Mouse (Mus musculus): ENCODE results near the gene Lad1. TPM values are rescaled to one million over a fixed set of nuclear protein-coding genes. Genes with fewer than 3 reads are reported as not detected.
A peak's percentile ranks its signal among the peaks of the same experiment; 100 is the strongest.

Gene Lad1
- polyA plus RNA-seq, 1 experiment, result 314 TPM

- H3K4me3 ChIP-seq (ENCODE audit: low read depth, low read length), result no peak overlapping the region
- WGBS, result 34% methylated on average over 4 of the region's 4 CpGs
These were observed 803 bp upstream of the Lad1 start for GRCm38 (mm10) chr1:135817595-135817994.

GRCm38 (mm10) chr1:135820071-135820470 lies 1.7 kb downstream of the Lad1 start:
- H3K36me3 ChIP-seq (ENCODE audit: control insufficient read depth, insufficient read depth, low read length), result no peaks in the 10 kb centered on the region
- peaks cover 16% of the 10 kb centered on the region for H3K4me1 ChIP-seq (ENCODE audit: control insufficient read depth, insufficient read depth, insufficient read length, low read length)
- TF ChIP-seq CTCF (IDR thresholded peaks at IDR 0.05; ENCODE audit: extremely low read depth, insufficient read length, insufficient replicate concordance, low read depth, low read length) (no peak), POLR2A (IDR thresholded peaks at IDR 0.05; ENCODE audit: low read depth, low read length) (peak; percentile 47; the same call in 1 of the 2 replicates)
- peak overlapping the region; percentile 97 for H3K27ac ChIP-seq (ENCODE audit: insufficient read depth, low read depth, low read length)
- peak overlapping the region; percentile 75 for H3K4me3 ChIP-seq (ENCODE audit: low read depth, low read length)
- no peaks in the 10 kb centered on the region for H3K27me3 ChIP-seq (ENCODE audit: control insufficient read depth, insufficient read depth, low read length)
- WGBS, result 31% methylated on average over 10 of the region's 10 CpGs

More at GRCm38 (mm10) chr1:135817595-135817994, 803 bp upstream of the Lad1 start:
- peaks cover 30% of the 10 kb centered on the region for H3K4me1 ChIP-seq (ENCODE audit: control insufficient read depth, insufficient read depth, insufficient read length, low read length)
- no peak overlapping the region for H3K27ac ChIP-seq (ENCODE audit: insufficient read depth, low read depth, low read length)
- no peak for TF ChIP-seq CTCF (IDR thresholded peaks at IDR 0.05; ENCODE audit: extremely low read depth, insufficient read length, insufficient replicate concordance, low read depth, low read length)
- TF ChIP-seq POLR2A (IDR thresholded peaks at IDR 0.05; ENCODE audit: low read depth, low read length), result no peak
- no peaks in the 10 kb centered on the region for H3K27me3 ChIP-seq (ENCODE audit: control insufficient read depth, insufficient read depth, low read length)
- no peaks in the 10 kb centered on the region for H3K36me3 ChIP-seq (ENCODE audit: control insufficient read depth, insufficient read depth, low read length)

- WGBS, result 30% methylated on average over 16 of the region's 16 CpGs
- no peak for TF ChIP-seq POLR2A (IDR thresholded peaks at IDR 0.05; ENCODE audit: low read depth, low read length)
- TF ChIP-seq CTCF (IDR thresholded peaks at IDR 0.05; ENCODE audit: extremely low read depth, insufficient read length, insufficient replicate concordance, low read depth, low read length), result no peak
- H3K4me3 ChIP-seq (ENCODE audit: low read depth, low read length), result peak overlapping the region; percentile 75
- H3K36me3 ChIP-seq (ENCODE audit: control insufficient read depth, insufficient read depth, low read length), result peaks cover 4% of the 10 kb centered on the region
- H3K27me3 ChIP-seq (ENCODE audit: control insufficient read depth, insufficient read depth, low read length), result no peaks in the 10 kb centered on the region
- H3K27ac ChIP-seq (ENCODE audit: insufficient read depth, low read depth, low read length), result peak overlapping the region; percentile 97
- peaks cover 16% of the 10 kb centered on the region for H3K4me1 ChIP-seq (ENCODE audit: control insufficient read depth, insufficient read depth, insufficient read length, low read length)
These were observed 2.5 kb downstream of the Lad1 start for GRCm38 (mm10) chr1:135820736-135821364.

GRCm38 (mm10) chr1:135821780-135822179 lies 3.4 kb downstream of the Lad1 start:
- Histone ChIP-seq H3K27me3 (ENCODE audit: control insufficient read depth, insufficient read depth, low read length) (no peaks in the 10 kb centered on the region), H3K36me3 (ENCODE audit: control insufficient read depth, insufficient read depth, low read length) (peaks cover 10% of the 10 kb centered on the region), H3K27ac (ENCODE audit: insufficient read depth, low read depth, low read length) (peak overlapping the region; percentile 97), H3K4me3 (ENCODE audit: low read depth, low read length) (peak overlapping the region; percentile 75), H3K4me1 (ENCODE audit: control insufficient read depth, insufficient read depth, insufficient read length, low read length) (peaks cover 16% of the 10 kb centered on the region)
- TF ChIP-seq CTCF (IDR thresholded peaks at IDR 0.05; ENCODE audit: extremely low read depth, insufficient read length, insufficient replicate concordance, low read depth, low read length) (no peak), POLR2A (IDR thresholded peaks at IDR 0.05; ENCODE audit: low read depth, low read length) (no peak)
- WGBS, result 36% methylated on average over 7 of the region's 7 CpGs

- Histone ChIP-seq H3K27me3 (ENCODE audit: control insufficient read depth, insufficient read depth, low read length) (no peaks in the 10 kb centered on the region), H3K4me3 (ENCODE audit: low read depth, low read length) (no peak overlapping the region), H3K4me1 (ENCODE audit: control insufficient read depth, insufficient read depth, insufficient read length, low read length) (no peaks in the 10 kb centered on the region), H3K36me3 (ENCODE audit: control insufficient read depth, insufficient read depth, low read length) (peaks cover 70% of the 10 kb centered on the region), H3K27ac (ENCODE audit: insufficient read depth, low read depth, low read length) (no peak overlapping the region)
- TF ChIP-seq POLR2A (IDR thresholded peaks at IDR 0.05; ENCODE audit: low read depth, low read length) (no peak), CTCF (IDR thresholded peaks at IDR 0.05; ENCODE audit: extremely low read depth, insufficient read length, insufficient replicate concordance, low read depth, low read length) (0 out of 2 replicates have a peak, but pooled peaks have one; percentile 4)
- 11% methylated on average over 1 of the region's 1 CpGs for WGBS
These were observed 10.5 kb downstream of the Lad1 start for GRCm38 (mm10) chr1:135828918-135829317.

GRCm38 (mm10) chr1:135834206-135834859 lies 15.9 kb downstream of the Lad1 start:
- no peak overlapping the region for H3K27ac ChIP-seq (ENCODE audit: insufficient read depth, low read depth, low read length)
- H3K4me3 ChIP-seq (ENCODE audit: low read depth, low read length), result no peak overlapping the region
- no peaks in the 10 kb centered on the region for H3K27me3 ChIP-seq (ENCODE audit: control insufficient read depth, insufficient read depth, low read length)
- WGBS, result 62% methylated on average over 6 of the region's 6 CpGs
- TF ChIP-seq CTCF (IDR thresholded peaks at IDR 0.05; ENCODE audit: extremely low read depth, insufficient read length, insufficient replicate concordance, low read depth, low read length) (no peak), POLR2A (IDR thresholded peaks at IDR 0.05; ENCODE audit: low read depth, low read length) (no peak)
- H3K36me3 ChIP-seq (ENCODE audit: control insufficient read depth, insufficient read depth, low read length), result peaks cover 41% of the 10 kb centered on the region
- H3K4me1 ChIP-seq (ENCODE audit: control insufficient read depth, insufficient read depth, insufficient read length, low read length), result peaks cover 3% of the 10 kb centered on the region; the same call in 1 of the 2 replicates

- WGBS, result 68% methylated on average over 8 of the region's 8 CpGs
- Histone ChIP-seq H3K27ac (ENCODE audit: insufficient read depth, low read depth, low read length) (no peak overlapping the region), H3K4me1 (ENCODE audit: control insufficient read depth, insufficient read depth, insufficient read length, low read length) (peaks cover 3% of the 10 kb centered on the region; the same call in 1 of the 2 replicates), H3K4me3 (ENCODE audit: low read depth, low read length) (no peak overlapping the region), H3K36me3 (ENCODE audit: control insufficient read depth, insufficient read depth, low read length) (peaks cover 34% of the 10 kb centered on the region), H3K27me3 (ENCODE audit: control insufficient read depth, insufficient read depth, low read length) (no peaks in the 10 kb centered on the region)
- no peak for TF ChIP-seq POLR2A (IDR thresholded peaks at IDR 0.05; ENCODE audit: low read depth, low read length)
- no peak for TF ChIP-seq CTCF (IDR thresholded peaks at IDR 0.05; ENCODE audit: extremely low read depth, insufficient read length, insufficient replicate concordance, low read depth, low read length)
These were observed 16.6 kb downstream of the Lad1 start for GRCm38 (mm10) chr1:135834983-135835382.

Measured in small intestine, adult 2 months (tissue).